Mouse (Mus musculus) kidney, embryonic 15.5 days (tissue): ENCODE results near the gene Samd14. TPM values are rescaled to one million over a fixed set of nuclear protein-coding genes. Genes with fewer than 3 reads are reported as not detected.

ENCODE experiments used
- ATAC-seq: fragments of 200-750 bp; cut with Nextera tagmentation; replicated peaks from 2 replicates; pipeline ENCODE4 v1.8.0; 2017; ENCODE audit warnings: moderate TSS enrichment; ENCODE audit not compliant: low FRiP score
- H3K27ac ChIP-seq: fragments of 300-500 bp; sonication (generic); 2 replicates; pipeline ENCODE4 v1.5.1; 2015; ENCODE audit warnings: mild to moderate bottlenecking, inconsistent platforms
- H3K27me3 ChIP-seq: fragments of 300-500 bp; sonication (generic); 2 replicates; pipeline ENCODE4 v1.6.1; 2015; ENCODE audit warnings: inconsistent platforms
- H3K36me3 ChIP-seq: fragments of 300-500 bp; sonication (generic); 2 replicates; pipeline ENCODE4 v1.6.1; 2015; ENCODE audit warnings: inconsistent platforms
- H3K4me1 ChIP-seq: fragments of 300-500 bp; sonication (generic); 2 replicates; pipeline ENCODE4 v1.6.1; 2015; ENCODE audit warnings: inconsistent platforms
- H3K4me2 ChIP-seq: fragments of 300-500 bp; sonication (generic); 2 replicates; pipeline ENCODE4 v1.6.1; 2015; ENCODE audit warnings: moderate library complexity, mild to moderate bottlenecking, inconsistent platforms
- H3K4me3 ChIP-seq: fragments of 300-500 bp; sonication (generic); replicated peaks from 2 replicates; pipeline ENCODE4 v1.5.1; 2015; ENCODE audit warnings: mild to moderate bottlenecking, inconsistent platforms
- H3K9ac ChIP-seq: fragments of 300-500 bp; sonication (generic); 2 replicates; pipeline ENCODE4 v1.6.1; 2015; ENCODE audit warnings: mild to moderate bottlenecking, inconsistent platforms
- H3K9me3 ChIP-seq: fragments of 300-500 bp; sonication (generic); replicated peaks from 2 replicates; pipeline ENCODE4 v1.6.1; 2016; ENCODE audit warnings: inconsistent platforms
- WGBS: fragments of 180-500 bp; shearing (Covaris S2); methylation state at CpG from one replicate; pipeline ENCODE4 v1.1.7; 2015; ENCODE audit warnings: mixed read lengths; 5-methylcytosine and 5-hydroxymethylcytosine counted together
- polyA plus RNA-seq: library from polyadenylated mRNA; unstranded; fragments of >200 nt; fragmentation: Nextera tagmentation; extraction: Ambion mirVana; gene quantifications from 2 replicates; pipeline ENCODE4 v1.2.1, GENCODE M21; 2015

The Samd14 gene
- polyA plus RNA-seq, 1 experiment from 2014 or later: 21.2 TPM

DNA sequence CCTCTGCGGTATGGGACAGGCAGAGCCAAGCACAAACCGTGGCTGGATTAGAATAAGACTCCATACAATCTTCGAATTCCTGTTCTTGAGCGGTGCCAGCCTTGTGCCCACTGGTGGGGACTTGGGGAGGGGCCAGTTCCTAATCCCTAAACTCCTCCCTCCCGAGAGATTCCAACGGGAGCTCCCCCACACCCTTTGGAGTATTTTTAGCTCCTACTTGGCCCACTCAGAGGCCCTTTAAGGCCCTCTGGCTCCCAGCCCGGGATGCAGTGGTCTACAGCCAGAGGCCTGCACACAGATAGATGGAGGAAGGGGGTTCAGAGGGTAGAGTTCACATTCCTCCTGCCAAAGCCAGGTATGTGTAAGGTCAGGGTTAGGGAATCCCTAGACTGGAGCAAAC, 61.6 kb downstream of the Samd14 start:
- ATAC-seq: no peak
- Histone ChIP-seq H3K9me3 (no peaks in the 10 kb centered on the region), H3K27me3 (peaks cover 9% of the 10 kb centered on the region; the same call in 1 of the 2 replicates), H3K36me3 (peaks cover 5% of the 10 kb centered on the region), H3K4me3 (no peak overlapping the region), H3K4me1 (peaks cover 61% of the 10 kb centered on the region), H3K4me2 (0 out of 2 replicates have a peak overlapping the region, but pooled peaks have one; percentile 5), H3K9ac (no peak overlapping the region), H3K27ac (peak overlapping the region; percentile 55; the same call in 1 of the 2 replicates)
- WGBS: 54% methylated on average over 7 of the region's 7 CpGs

DNA sequence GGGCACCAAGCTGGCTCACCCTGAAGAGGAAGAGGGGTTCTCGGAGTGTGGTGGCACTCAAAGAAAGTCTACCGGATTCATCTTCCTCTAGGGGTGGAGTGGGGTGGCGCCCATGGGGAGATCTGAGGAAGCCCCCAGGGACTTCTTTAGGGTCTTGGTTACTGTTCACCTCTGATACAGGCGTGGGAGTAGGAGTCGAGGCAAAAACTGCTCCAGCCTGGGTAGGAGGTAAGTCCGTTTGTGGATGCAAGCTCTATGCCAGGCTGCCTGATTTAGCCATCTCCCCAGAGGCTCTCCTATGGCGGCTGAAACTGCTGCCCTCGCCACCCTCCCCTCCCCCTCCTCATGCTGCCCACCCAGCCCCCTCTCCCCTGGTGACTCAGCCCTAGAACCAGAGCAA, 62.5 kb downstream of the Samd14 start:
- H3K36me3 ChIP-seq: no peaks in the 10 kb centered on the region
- no peak for ATAC-seq
- H3K9ac ChIP-seq: no peak overlapping the region
- no peak overlapping the region for H3K4me3 ChIP-seq
- peaks cover 70% of the 10 kb centered on the region for H3K4me1 ChIP-seq
- peaks cover 17% of the 10 kb centered on the region for H3K27me3 ChIP-seq
- 75% methylated on average over 8 of the region's 8 CpGs for WGBS
- no peak overlapping the region for H3K27ac ChIP-seq
- H3K9me3 ChIP-seq: no peaks in the 10 kb centered on the region
- H3K4me2 ChIP-seq: 0 out of 2 replicates have a peak overlapping the region, but pooled peaks have one; percentile 3

DNA sequence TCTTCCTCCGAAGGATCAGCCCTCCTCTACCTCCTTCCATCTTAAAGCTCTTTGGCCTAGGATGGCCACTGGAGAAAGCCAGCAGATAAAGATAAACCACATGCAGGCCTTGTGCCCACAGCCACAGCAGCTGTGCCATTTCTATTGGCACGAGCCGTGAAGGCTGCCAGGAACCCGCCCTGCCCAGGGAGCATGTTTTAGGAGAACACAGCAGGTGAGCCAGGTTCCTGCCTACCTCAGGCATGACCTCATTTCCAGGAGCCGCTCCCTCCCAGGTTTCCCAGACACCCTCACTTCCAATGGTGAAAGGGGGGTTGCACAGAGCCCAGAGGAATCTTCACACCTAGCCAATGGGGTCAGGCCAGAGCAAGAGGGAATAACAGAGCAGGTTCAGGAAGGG, 63.1 kb downstream of the Samd14 start:
- H3K9me3 ChIP-seq: no peaks in the 10 kb centered on the region
- no peak overlapping the region for H3K4me3 ChIP-seq
- no peak overlapping the region for H3K9ac ChIP-seq
- H3K4me1 ChIP-seq: peaks cover 76% of the 10 kb centered on the region
- 67% methylated on average over 5 of the region's 5 CpGs for WGBS
- no peak for ATAC-seq
- no peak overlapping the region for H3K4me2 ChIP-seq
- H3K36me3 ChIP-seq: no peaks in the 10 kb centered on the region
- H3K27me3 ChIP-seq: peaks cover 24% of the 10 kb centered on the region
- no peak overlapping the region for H3K27ac ChIP-seq

DNA sequence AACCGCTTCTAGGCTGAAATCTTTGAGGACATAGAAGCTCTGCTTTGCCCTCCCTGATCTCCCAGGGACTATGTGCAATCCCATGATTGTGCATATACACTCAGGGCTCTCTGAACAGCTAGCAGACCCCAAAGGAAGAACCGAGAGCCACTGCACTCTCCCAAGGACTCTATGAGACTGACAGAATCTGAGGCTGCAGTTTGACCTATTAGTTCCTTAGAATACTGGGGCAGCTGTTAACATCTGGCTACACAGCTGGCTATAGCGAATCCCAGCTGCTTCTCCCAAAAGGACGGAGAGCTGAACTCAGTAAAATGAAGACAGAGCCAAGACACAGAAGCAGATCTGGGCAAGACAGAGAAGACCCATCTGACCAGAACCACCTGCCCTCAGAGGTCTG, 64.2 kb downstream of the Samd14 start:
- H3K27ac ChIP-seq: no peak overlapping the region
- H3K36me3 ChIP-seq: no peaks in the 10 kb centered on the region
- H3K4me3 ChIP-seq: no peak overlapping the region
- H3K27me3 ChIP-seq: peaks cover 27% of the 10 kb centered on the region
- WGBS: 73% methylated on average over 4 of the region's 4 CpGs
- H3K9me3 ChIP-seq: no peaks in the 10 kb centered on the region
- no peak for ATAC-seq
- peak overlapping the region; percentile 98; the same call in 1 of the 2 replicates for H3K4me2 ChIP-seq
- H3K9ac ChIP-seq: no peak overlapping the region
- peaks cover 87% of the 10 kb centered on the region for H3K4me1 ChIP-seq

DNA sequence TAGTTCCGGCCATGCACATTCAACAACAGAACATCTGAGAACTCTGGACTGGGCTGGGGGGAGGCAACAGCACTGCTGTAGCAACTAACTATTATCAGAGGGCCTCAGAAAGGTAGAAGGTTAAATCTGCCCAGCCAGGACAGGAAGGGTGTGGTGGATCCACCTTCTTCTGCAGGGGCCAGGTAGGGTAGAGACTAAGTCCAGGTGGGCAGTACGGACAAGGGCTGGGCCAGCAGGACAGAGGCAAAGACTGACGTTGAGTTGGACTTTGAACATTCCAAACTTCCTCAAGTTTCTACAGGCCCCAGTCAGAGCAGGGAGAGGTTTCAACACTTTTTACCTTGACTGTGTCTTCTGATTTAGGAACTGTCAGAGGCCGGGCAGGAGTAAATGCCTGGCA, 65.0 kb downstream of the Samd14 start:
- Histone ChIP-seq H3K27ac (peak overlapping the region; percentile 90), H3K9ac (0 out of 2 replicates have a peak overlapping the region, but pooled peaks have one; percentile 78), H3K27me3 (peaks cover 27% of the 10 kb centered on the region), H3K4me1 (peaks cover 95% of the 10 kb centered on the region), H3K36me3 (no peaks in the 10 kb centered on the region), H3K4me2 (peak overlapping the region; percentile 98), H3K9me3 (no peaks in the 10 kb centered on the region), H3K4me3 (peak overlapping the region; percentile 74)
- 53% methylated on average over 4 of the region's 4 CpGs for WGBS
- no peak for ATAC-seq

DNA sequence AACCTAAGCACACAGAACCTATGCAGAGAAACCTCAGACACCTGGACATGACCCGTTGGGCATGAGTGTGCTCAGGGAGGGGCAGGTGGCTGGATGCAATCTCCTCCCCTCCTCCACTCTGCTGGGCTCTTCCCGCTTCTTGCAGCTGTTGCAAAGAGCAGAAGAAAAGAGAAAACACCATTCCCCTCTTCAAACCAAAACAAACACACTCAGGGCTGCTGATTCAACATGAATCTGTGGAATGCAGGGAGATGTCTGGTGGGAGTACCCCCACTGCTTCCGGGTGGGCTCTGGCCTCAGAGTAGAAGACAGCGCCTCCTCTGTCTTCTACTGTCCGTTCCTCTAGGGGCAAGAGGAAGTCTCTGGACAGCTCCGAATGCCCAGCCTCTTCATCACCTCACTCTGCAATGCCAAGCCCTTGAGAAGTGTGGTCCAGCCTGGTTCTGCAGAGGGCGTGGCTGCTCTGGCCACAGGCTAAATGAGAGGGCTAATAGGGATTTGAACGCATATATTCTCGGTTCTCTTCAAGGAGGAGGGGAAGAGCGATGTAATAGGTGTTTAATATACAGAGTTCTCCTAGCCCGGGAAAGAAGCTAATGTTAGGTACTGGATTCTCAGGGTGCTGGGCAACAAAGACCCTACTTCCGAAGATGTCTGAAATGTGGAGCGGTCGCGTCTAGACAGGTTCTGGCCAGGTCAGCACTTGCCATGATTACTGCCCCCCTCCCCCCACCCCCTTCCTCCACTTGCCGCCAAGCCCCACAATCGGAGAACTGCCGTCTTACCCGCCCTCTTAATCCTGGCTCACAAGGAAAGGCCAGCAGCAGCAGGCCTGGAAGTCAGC, 65.7 kb downstream of the Samd14 start:
- H3K27me3 ChIP-seq: peaks cover 27% of the 10 kb centered on the region
- H3K9me3 ChIP-seq: no peaks in the 10 kb centered on the region
- H3K4me1 ChIP-seq: peaks cover 98% of the 10 kb centered on the region
- peak overlapping the region; percentile 90 for H3K27ac ChIP-seq
- peak overlapping the region; percentile 98 for H3K4me2 ChIP-seq
- H3K4me3 ChIP-seq: peak overlapping the region; percentile 74
- H3K9ac ChIP-seq: peak overlapping the region; percentile 78
- ATAC-seq: peak; percentile 12; the same call in 1 of the 2 replicates
- WGBS: 5% methylated on average over 19 of the region's 19 CpGs
- H3K36me3 ChIP-seq: no peaks in the 10 kb centered on the region

Other genes starting within 250 kb of the Samd14 start
- gene Tmem92, start 227.2 kb upstream of the Samd14 start, polyA plus RNA-seq: not detected in 2 replicates
- 1,101 and 1,120 TPM in 2 replicates for gene Col1a1, start 73.7 kb upstream of the Samd14 start, polyA plus RNA-seq
- gene Hils1, start 42.3 kb upstream of the Samd14 start, polyA plus RNA-seq: not detected in 2 replicates
- 1.2 and 1.7 TPM in 2 replicates for gene Sgca, start 33.6 kb upstream of the Samd14 start, polyA plus RNA-seq
- gene Ppp1r9b, start 18.8 kb upstream of the Samd14 start, polyA plus RNA-seq: 10.0 and 10.6 TPM in 2 replicates
- gene Pdk2, start 31.5 kb downstream of the Samd14 start, polyA plus RNA-seq: 49.4 and 56.2 TPM in 2 replicates
- 21.0 and 22.9 TPM in 2 replicates for gene Itga3, start 66.9 kb downstream of the Samd14 start, polyA plus RNA-seq
- 0.78 and 2.5 TPM in 2 replicates for gene Dlx3, start 110.2 kb downstream of the Samd14 start, polyA plus RNA-seq
- gene Dlx4, start 136.4 kb downstream of the Samd14 start, polyA plus RNA-seq: not detected in 2 replicates